Mouse (Mus musculus) spleen, adult 2 months (tissue): ENCODE results near the gene Parp1.

Experiments
- CTCF ChIP-seq: fragments of 200-500 bp; IDR thresholded peaks from 2 replicates; pipeline ENCODE4 v1.5.1; 2011; ENCODE audit warnings: mild to moderate bottlenecking, inconsistent platforms; ENCODE audit not compliant: insufficient read depth, insufficient read length, insufficient replicate concordance; ENCODE audit errors: extremely low read depth
- POLR2A ChIP-seq: fragments of 200-500 bp; IDR thresholded peaks from 2 replicates; pipeline ENCODE4 v1.6.1; 2011; ENCODE audit warnings: low read depth, low read length, inconsistent platforms

DNA sequence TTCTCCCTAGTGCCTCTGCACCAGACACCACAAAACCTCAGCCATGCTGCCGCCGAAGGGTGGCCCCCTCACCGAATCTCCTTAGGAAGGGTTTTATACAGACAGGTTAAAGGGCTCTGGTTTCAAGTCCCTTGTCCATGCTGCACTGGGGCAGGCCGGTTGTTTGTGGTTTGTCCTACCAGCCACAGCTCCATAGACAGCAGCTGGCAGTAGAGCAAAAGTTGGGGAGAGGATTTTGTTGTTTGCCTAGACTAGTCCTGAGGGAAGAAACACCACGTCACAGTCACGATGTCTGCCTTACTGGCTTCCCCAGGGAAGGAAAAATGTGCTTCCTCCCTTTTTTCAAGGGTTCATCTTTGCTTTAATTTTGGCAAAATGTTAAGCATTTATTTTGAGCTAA is 31.9 kb downstream of the Parp1 start:
- TF ChIP-seq CTCF (no peak), POLR2A (no peak)
